Mouse (Mus musculus) spleen, embryonic (tissue): ENCODE measurements around the gene Mettl7a1.
"Not testable (repeated sequence)": the region's sequence is repeated elsewhere in the genome, so short reads cannot be mapped to it uniquely, and the experiment has no call there.

ENCODE experiments used
- CTCF ChIA-PET: fragments of 350-600 bp; sonication (Branson Sonifier 250); formaldehyde crosslinking; loops from one replicate; lab custom pipeline; 2022; lab: Charles Lee

The Mettl7a1 gene

GRCm38 (mm10) chr15:100341314-100341980, 37.5 kb downstream of the Mettl7a1 start:
- CTCF ChIA-PET = not testable (repeated sequence)

GRCm38 (mm10) chr15:100345484-100345883, 41.5 kb downstream of the Mettl7a1 start:
- CTCF ChIA-PET = no interaction called here

GRCm38 (mm10) chr15:100346761-100347160, 42.8 kb downstream of the Mettl7a1 start:
- CTCF ChIA-PET = no interaction called here

DNA sequence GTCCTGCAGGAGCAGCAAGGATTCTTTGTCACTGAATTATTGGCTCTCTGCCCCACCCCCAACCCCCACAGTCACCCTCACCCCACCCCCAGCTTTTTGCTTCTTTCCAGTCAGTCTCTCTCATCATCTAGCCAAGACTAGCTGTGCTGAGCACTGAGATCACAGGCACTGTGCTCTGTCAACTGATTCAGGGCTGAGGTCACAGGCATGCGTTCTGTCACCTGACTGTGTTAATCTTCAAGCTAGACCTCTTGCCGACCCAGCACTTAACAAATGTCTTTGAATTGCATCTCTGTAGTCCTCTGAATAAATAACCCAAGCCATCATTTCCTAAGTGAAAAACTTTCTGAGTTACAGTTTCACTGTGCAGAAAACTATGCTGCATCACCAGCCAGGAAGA, 45.6 kb downstream of the Mettl7a1 start:
- CTCF ChIA-PET = no interaction called here

DNA sequence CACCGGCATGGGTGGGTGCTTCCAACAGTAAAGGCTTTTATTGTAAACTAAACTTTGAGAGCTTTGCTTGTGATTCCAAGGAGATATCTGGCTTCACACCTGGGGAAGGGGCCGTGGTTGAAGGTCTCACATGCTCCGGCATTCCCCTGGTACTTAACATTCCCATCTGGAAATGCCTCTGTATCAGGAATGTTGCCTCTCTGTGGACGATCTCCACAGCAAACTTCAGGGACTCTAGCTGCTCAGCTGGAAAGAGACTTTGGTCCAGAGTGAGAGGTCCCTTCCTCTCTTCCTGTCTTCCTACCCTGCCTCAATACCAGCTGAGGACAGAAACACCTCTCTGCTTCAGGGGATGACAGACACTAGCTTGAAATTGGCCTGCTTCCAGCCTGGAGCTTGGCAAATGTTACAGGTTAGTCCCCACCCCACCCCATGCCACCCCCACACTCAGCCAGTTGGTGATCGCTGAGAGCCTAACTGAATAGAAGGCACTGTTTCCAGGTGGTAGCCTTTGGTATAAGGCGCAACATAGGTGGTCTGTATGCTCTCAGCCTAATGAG, 47.6 kb downstream of the Mettl7a1 start:
- CTCF ChIA-PET = no interaction called here

DNA sequence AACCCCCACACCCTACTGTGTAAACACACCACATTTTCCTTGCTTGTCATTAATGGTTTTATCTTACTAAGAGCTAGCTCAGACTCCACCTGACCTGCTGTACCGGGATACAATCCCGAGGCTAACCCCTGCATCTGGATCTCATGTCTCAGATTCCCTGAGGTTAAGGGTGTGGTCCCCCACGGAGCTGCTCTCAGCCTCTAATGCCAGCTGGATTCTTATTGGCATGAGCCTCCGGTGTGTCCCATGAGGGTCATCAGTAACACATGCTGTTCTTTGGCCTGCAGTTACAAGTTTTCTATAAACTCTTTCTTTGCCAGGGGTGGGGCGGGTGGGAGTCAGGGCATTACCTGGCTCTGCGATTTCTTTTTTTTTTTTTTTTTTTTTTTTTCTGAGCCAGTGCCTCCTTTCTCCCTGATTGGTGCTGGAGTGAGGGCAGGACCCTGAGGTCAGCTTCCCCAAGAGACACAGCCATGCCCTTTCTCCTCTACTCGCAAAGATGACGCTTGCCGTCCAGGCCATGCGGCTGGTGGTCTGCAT, 48.8 kb downstream of the Mettl7a1 start, which contains the start of the genes Methig1 and Mettl7a2:
Gene Methig1 (plus strand): TSS at position 439 of the 540 bp plus-strand sequence.
Gene Mettl7a2 (plus strand): TSS at position 490 of the 540 bp plus-strand sequence.
- CTCF ChIA-PET = no interaction called here

DNA sequence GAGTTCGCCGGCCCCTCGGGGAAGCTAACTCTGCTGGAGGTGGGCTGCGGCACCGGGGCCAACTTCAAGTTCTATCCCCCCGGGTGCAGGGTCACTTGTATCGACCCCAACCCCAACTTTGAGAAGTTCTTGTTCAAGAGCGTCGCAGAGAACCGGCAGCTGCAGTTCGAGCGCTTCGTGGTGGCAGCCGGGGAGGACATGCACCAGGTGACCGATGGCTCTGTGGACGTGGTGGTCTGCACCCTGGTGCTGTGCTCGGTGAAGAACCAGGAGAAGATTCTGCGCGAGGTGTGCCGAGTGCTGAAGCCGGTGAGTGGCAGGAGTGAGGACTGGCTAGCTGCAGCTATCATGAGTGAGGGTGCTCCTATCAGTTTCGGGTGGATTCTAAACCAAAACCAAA, 49.5 kb downstream of the Mettl7a1 start:
- CTCF ChIA-PET = not testable (repeated sequence)

DNA sequence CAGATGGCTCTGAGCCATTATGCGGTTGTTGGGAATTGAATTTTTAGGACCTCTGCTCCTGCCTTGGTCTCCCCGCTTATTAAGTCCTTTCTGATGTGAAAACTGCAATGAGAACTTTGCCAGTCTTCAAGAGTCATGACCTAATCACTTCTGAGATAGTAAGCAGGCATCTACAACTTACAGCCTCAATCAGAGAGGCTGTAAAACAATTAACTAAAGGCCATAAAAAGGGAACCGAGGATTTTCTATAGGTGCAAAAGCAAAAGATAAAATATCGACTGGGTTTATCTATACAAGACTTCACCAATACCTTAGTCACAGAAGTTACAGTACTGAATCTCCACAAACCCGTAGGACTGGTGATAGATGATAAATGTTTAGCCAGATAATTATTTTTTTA, 51.9 kb downstream of the Mettl7a1 start:
- CTCF ChIA-PET = no interaction called here

GRCm38 (mm10) chr15:100364242-100364641, 60.3 kb downstream of the Mettl7a1 start, which contains the start of gene Higd1c:
Gene Higd1c, plus strand, starts transcription at chr15:100364542.
- CTCF ChIA-PET = no interaction called here

DNA sequence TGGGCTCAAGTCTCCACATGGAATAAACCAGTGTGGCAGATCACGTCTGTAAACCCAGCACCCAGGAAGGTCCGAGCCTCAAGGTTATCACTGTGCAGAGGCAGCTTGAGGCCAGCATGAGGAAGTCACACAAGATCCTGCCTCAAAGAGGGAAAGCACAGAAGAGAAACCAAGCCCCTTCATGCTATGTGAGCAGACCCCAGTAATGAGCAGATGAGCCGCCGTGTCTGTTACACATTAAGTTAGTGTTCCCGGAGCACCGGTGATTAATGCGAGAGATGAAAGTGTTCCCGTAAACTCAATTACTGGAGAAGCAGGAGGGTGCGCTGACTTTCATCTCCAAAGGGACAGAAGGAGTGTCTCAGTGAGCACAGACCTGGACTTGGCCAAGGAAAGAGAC, 62.0 kb downstream of the Mettl7a1 start:
- CTCF ChIA-PET = not testable (repeated sequence)

GRCm38 (mm10) chr15:100367119-100367518, 63.2 kb downstream of the Mettl7a1 start:
- CTCF ChIA-PET = no interaction called here

DNA sequence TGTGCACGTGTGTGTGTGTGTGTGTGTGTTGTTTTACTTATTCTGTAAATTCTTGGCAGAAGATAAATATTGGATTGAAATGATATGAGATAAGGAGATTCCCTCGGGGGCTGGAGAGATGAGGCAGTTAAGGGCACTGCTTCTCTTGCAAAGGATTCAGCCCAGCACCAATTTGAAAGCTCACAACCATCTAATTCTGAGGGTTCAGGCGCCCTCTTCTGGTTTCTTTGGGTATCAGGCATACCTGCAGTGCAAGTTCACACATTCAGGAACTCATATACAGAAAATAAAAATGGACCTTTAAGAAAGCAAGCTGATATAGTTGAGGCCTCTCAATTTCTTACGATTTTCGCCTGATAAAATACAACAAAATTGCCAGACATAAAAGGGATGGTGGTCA, 71.1 kb downstream of the Mettl7a1 start:
- CTCF ChIA-PET = interaction anchor here (0.6 kb wide), 1 partner anchor 73 kb away, joined by 5 read pairs; no protein-coding TSS in a partner anchor

- CTCF ChIA-PET = not testable (repeated sequence)
These were observed 74.0 kb downstream of the Mettl7a1 start for GRCm38 (mm10) chr15:100377847-100378505.
